Mouse (Mus musculus) hematopoietic stem cell, adult 5-6 weeks (primary cell): ENCODE measurements at regions not wholly inside any gene's neighbourhood (a gene's known extent, or its start where the extent isn't known, plus 50 kb on each side); places are given as distances from the start of the nearest gene placed in this dataset.

Source experiments
- ATAC-seq, 2 experiments: fragments of 125-278 bp in 1 of 2; replicated peaks in 1 of 2; 2 replicates each; pipeline ENCODE4 v1.8.0; 2016 to 2017; ENCODE audit warnings: inconsistent platforms in 2 of 2, mild to moderate bottlenecking in 2 of 2, moderate number of reproducible peaks in 2 of 2, low read depth in 1 of 2, moderate TSS enrichment in 1 of 2; ENCODE audit not compliant: low FRiP score in 2 of 2, poor library complexity in 2 of 2, severe bottlenecking in 2 of 2, insufficient read depth in 1 of 2, low TSS enrichment in 1 of 2

DNA sequence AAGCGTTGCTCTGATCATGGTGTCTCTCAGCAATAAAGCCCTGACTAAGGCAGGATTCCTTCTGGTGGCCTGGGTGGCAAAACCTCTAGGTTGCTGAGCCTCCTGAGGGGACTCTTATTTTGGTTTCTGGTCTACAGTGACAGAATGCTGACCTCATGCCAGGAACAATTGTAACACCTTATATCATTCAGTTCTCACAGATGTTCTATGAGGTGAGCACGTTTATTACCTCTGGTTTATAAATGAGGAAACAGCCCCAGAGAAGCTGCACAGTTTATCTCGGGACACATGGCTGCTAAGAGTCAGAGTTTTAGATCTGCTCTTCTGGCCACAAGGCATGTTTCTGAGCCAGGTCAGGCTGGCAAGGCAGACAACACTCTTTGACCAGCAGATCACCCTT, 324.3 kb downstream of the Bcl11a start:
- peak; percentile 50 to 74; a peak in 3 of 4 replicates for ATAC-seq

DNA sequence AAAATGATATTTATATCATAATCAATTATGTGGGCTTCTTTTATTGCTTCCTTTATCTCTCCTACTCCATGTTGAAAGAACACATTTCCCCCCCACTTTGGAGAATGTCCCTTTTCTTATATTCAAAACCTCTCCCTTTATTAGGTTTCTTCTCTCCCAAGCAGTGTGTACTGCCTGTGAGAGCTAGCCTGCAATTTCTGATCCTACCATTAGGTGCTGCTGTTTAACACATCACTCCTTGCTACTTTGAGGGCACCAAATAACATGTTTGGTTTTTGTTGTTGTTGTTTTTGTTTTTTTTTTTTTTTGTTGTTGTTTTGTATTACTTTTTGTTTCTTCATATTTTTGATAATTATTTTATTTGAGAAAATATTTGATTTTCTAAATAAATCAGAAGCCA, 336.9 kb downstream of the Bcl11a start:
- no peak for ATAC-seq

DNA sequence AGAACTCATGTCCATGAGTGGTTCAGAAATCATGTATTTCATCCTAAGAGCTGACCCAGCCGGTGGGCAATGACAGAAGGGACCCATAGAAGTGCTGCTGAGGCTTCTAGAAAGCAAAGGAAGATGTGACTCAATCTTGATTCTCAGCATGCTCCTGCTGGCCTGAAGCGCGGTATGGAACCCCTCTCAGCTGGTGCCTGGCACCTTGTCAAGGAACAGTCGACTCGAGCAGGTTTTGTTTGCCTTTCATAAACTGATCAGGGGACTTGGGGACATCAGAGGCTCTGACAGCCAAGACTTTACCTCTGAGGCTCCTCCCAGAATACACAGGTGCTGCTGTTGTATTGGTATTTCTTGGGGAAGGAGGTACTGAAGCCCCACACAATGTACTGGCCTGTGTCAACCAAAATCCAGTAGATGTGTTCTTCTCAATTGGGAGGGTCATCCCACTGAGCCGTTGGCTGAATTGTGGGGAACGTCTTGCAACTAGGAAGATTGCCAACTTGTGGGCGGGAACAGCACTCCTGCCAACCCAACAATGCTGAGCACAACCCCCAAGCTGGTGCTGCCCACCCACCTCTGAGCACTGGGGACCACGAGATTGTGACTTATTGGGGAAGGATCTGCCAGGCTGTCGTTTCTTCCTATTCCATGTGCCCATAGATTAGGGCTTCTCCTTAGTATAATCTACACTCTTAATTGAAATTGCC, 344.4 kb downstream of the Bcl11a start:
- no peak for ATAC-seq

DNA sequence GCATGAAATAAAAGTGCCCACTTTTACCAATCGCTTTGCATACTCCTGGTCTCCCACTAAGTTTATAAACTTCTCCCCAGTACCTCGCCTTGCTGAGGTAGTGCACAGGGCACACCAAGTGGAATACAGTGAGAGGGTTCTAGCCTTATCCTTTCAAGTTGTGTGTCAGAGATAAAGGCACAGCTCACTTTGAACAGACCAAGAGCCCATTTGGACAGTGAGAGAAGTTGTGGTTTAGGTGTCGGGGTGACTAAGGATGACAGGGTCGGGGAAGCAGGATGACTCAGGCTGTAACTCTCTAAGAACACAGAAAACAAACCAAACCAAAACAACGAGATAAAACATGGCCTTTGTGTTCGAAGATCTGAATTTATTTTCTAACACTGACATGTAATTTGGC, 345.4 kb downstream of the Bcl11a start:
- ATAC-seq, result peak; percentile 51 to 59; a peak in 3 of 4 replicates

DNA sequence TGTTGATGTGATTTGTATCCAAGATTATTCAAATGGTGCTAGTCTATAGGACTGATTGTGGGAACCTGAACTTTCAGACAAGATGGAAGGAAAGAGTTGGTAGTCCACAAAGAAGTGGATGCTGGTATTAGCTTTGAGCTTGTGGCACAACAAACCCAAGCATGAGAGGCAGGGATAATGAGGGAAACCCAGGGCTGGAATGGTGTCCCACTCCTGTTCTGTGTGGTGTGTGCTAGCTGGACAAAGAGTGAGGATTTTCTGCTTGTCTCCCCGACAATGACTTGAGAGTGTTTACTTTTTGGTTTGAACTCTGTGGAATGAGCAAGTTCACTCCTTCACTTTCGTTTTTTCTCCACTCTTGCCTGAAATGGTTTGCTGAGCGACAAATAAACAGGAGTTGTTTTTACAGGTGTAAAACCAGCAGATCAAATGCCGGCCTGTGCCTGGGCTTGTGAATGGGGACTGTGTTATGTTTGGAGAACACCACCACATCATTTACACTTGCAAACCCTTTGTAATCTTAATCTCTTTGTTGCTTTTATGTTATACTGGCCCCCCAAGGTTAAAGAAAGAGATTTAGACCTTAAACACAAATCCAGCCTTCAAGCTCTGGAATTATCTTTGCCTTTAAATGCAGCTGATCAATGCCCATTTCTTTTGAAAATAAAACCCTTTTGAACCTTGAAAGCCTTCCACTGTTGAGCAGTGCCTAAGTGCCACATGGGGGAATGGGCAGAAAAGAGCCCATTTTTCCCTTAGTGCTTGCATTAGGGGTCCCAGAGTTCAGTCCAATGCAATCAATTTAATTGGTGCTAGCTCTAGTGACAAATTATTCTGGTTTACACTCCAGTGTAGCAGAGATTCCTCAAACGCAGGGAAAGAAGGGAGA, 349.4 kb downstream of the Bcl11a start:
- no peak for ATAC-seq

DNA sequence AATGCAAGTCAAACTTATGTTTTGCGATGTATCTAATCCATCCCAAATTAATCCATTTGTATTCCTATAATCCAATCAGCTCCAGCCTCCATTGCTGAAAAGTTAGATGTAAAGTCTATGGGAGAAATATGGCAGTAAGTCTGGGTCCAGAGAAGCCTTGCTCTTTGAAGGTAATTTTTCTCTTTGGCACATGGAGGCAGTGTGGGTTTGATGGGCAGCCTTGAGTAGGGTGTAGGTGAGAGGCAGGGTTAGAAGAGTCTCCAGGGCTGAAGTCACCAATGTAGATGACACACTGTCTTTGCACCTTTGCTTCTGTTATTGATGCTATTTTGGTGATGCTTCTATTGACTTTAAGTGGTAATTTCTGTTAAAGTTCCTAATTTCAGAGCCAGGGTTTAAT, 370.8 kb downstream of the Bcl11a start:
- no peak for ATAC-seq

DNA sequence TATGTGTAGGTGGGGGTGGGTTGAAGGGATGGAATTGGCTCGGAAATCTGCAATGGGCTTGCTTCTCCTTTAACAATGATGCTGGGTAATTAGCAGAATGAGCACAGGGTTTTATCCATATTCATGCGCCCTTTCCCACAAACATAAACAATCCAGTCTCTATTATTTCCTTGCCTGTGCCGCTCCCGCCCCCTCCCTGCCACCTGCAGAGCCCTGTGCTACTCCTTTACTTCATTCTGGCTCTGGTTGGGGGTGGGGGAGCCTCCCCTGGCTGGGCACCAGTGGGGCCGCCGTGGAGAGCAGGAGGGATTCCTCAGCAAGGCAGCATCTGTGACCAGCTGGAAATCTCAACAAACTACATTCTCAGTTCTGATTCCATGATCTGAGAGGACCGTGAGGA, 374.4 kb downstream of the Bcl11a start:
- no peak for ATAC-seq

DNA sequence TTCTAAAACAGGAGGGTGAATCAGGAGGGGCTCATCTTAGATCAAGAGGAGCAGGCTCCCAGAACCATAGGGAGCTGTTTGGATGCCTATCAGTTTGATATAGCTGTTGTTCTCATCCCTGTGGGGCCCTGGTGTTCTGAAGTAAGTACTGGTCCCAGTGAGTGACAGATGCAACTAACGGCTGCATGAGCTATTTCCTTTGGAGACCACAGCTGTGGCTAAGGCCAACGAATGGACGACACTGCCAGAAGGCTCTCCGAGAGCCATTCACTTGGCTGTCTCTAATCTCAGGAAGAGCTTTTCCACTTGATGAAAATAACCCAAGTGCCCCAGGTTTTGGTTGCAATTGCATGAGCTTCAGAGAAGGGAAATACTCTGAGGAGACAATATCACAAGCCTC, 386.8 kb downstream of the Bcl11a start:
- peak; percentile 76 to 87 for ATAC-seq

DNA sequence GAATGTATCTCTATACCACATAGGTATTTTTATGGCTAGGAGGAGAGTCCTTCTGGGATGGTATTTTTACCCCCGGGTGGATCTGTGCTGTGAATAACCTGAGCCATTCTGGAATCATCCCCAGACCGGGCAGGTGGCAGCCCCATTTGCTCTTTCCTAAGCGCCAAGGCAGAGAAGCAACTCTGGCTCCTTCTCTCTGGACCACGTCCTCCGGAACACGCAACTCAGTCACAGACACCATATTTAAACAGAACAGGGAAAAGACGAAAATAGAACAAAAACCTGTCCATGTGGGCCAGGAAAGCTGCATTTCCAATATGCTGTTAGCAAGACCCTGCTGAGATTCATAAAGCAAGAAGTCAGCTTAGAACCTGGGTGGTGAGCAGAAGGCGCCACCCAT, 389.6 kb downstream of the Bcl11a start:
- no peak for ATAC-seq

DNA sequence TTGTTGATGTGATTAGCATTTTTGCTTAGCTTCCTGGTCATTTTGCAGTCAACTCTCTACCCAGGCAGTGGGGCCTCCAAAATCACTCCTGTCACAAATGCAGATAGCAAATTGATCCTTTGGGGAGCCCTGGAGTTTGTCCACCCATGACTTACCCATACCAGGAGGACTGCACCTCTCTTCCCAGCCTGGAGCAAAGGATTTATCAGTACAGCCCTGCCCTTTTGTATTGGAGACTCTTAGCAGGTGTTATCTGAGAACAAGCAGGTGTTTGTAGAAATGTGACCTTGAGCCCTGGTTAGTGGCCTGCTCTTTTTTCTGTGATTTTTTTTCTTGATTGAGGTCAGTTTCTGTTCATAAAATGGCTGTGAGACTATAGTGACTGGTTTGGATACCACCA, 392.6 kb downstream of the Bcl11a start:
- no peak for ATAC-seq

DNA sequence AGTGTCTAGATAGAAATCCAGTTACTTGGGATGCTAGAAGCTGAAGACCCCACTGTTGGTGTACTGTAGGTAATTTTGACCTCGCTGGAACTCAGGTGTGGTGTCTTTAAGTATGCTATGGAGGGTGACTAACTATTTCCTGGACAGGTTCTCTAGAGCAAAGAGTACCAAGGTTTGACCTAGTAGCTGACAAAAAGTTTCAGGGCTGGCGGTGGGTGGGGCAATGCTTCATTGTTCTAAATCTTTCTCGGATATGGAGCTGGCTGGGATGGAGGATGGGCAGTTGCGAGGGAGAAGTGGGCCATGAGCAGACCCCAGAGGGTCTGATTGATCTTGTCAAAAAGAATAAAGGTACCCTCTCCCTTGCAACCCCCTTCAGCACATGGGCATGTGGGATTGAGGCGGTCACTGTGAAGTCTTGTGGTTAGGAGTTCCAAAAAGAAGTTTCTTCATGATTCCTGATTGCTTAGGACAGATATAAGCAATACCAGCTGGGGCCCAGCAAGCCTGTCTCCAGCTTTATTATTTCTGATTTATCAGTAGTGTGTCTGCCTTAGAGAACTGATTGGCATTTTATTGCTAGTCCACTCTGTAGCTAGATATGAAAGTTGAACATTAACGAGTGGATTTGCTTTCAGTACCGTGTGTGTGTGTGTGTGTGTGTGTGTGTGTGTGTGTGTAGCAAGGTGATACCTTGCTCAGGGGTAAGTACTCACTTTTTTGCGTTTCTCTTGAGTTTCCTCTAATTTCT, 394.9 kb downstream of the Bcl11a start:
- ATAC-seq, result no peak

DNA sequence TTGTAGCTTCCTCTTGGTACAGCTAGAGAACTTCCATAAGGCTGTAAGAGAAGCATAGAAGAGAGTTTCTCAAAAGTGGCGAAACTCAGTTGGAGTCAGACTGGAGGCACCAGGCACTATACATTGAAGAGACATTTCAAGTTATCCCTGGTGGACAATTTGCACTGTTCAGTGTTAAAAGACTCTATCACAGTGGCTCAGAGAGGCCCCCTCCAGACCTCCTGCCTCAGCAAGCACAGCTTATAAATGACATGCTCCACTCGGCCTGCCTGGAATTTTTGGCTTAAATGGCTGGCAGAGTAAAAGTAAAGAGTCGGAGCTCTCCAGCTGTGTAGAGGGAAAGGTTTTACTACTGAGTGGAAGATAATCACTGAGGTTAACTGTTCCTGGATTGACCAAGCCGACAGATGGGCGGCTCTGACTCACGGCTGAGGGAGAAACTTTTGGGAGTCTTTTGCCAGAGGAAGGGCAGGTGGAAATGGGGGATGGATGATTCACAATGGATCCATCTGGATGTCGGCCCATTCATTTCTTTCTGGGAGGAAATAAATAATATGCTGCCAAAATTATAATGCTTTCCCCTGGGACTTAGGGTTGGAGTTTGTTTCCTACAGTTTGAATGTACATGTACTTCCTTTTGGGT, 395.6 kb downstream of the Bcl11a start:
- ATAC-seq, result no peak

DNA sequence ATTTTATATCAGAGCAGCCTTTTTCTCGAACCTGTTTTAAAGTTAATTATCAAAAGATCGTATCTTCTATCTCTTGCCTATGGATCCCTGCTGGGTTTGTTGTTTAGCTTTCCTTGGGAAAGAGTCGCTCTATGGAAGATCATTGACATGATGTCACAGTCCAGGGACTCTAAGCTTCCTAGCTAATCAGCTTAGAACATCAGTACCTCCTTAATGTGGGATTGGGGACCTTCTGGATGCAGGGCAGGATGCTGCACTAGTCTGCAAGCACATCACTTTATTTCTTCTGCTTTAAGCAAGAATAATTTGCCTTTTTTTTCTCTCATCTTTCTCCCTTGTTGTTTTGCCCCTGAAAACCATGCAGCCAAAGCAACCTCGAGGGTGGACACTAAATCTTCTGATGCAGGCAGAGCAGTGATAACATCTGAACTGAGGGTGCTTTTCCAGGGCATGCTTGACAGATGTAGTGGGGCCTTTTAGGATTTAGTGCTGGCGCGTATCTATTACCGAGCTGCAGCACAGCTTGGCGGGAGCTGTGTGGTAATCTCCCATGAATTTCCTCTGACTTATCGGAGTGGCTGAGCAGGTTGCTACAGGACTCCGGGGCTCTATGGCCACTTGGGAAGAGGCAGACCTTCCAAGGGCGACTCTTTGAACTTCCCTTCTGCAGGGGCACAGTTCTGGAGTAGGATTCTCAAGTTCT, 425.0 kb downstream of the Bcl11a start:
- ATAC-seq, result no peak

DNA sequence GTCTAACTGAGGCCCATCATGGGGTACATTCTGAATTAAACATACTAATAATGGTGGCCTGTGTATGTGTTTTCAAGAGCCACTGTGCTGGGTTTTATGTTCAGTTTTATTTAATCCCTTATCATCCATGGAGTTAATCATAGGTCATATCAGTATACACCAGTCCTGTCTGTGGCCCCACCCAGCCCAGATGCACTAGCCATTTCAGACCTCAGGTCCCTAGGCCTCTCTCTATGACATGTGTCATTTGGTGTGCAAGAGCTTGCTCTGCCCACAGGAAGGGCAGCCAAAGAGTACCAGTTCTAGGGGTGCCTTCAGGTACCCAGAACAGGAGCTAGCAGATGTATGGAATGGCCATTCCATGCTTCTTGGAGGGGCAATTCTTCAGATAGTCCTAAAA, 437.7 kb downstream of the Bcl11a start:
- ATAC-seq, result no peak

DNA sequence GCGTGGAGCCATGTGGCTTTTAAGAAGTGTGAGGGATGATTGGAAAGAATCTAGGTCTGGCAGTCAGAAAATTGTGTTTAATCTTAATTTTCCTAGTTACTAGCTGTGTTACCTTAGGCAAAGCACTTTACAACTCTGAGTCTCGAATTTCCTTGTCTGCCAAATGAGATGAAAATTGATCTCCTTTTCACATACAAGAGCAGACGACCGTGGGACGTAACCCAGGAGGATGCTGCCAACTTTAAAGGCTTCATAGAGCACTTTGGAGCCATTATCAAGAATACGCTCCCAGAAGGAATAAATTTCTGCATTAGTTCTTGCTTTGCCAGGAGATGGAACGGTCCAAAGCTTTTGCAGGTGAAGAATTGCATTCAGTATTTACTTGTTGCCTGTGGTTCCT, 457.6 kb downstream of the Bcl11a start:
- no peak for ATAC-seq

DNA sequence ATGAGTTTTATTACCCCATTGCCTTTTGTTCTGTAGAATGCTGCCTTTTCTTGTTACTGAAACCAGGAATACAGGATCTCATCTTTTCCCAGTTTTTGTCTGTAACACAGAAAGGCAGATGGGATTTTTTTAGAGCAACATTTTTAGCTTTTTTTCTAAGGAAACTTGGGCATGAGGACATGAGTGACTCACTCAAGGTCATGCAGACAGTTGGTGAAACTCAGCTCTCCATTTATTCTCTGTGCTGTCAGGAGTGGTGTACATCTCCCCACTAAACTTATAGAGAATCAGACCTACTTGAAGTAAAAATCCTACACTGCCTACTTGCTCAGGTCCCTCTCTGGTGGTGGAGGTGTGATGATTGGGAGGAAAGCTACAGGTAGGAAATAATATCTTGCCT, 459.9 kb downstream of the Bcl11a start:
- no peak for ATAC-seq

DNA sequence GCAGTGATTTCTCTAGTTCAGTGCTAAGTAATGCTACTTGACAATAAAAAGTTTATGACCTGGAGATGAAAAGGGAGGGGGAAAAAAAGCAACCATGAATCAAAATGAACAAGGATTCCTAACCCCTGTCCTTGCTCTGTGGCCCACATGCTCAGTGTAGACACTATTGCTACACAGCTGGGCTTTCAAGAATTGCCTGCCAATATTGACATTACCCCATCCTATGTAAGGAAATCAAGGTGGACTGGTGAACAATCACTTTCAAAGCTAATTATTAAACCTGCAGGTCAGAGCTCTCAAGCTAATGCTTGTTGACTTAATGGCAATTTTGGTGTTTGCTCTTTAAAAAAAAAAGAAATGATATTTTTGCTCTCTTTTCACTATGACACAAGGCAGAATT, 491.8 kb downstream of the Bcl11a start:
- no peak for ATAC-seq
